Mouse (Mus musculus) lung, postnatal 0 days (tissue): ENCODE data around the gene Leng8.

Source experiments
- CTCF ChIP-seq: IDR thresholded peaks from 2 replicates; pipeline ENCODE4 v1.5.1; 2016; ENCODE audit warnings: antibody characterized with exemption, mild to moderate bottlenecking
- EP300 ChIP-seq: IDR thresholded peaks from 2 replicates; pipeline ENCODE4 v1.6.1; 2016; ENCODE audit warnings: antibody characterized with exemption, mild to moderate bottlenecking, control low read depth

- TF ChIP-seq CTCF: no peak
- TF ChIP-seq EP300: no peak
Observed at GRCm38 (mm10) chr7:4147836-4148235, 11.0 kb downstream of the Leng8 start.
